Mouse (Mus musculus) forebrain, embryonic 10.5 days (tissue): ENCODE measurements at regions not wholly inside any gene's neighbourhood (a gene's known extent, or its start where the extent isn't known, plus 50 kb on each side); places are given as distances from the start of the nearest gene placed in this dataset.

Source experiments
- DNase-seq: peaks from one replicate; pipeline ENCODE4 v3.0.0-alpha.2; 2017; ENCODE audit warnings: low spot score; ENCODE audit errors: extremely low spot score
- H3K27ac ChIP-seq: fragments of 300-500 bp; sonication (generic); 2 replicates; pipeline ENCODE4 v1.5.1; 2016; ENCODE audit warnings: mild to moderate bottlenecking
- H3K27me3 ChIP-seq: fragments of 300-500 bp; sonication (generic); 2 replicates; pipeline ENCODE4 v1.6.1; 2016; ENCODE audit warnings: mild to moderate bottlenecking; ENCODE audit not compliant: poor library complexity, severe bottlenecking
- H3K36me3 ChIP-seq: fragments of 300-500 bp; sonication (generic); replicated peaks from 2 replicates; pipeline ENCODE4 v1.6.1; 2016; ENCODE audit warnings: mild to moderate bottlenecking, moderate library complexity
- H3K4me1 ChIP-seq: fragments of 300-500 bp; sonication (generic); 2 replicates; pipeline ENCODE4 v1.6.1; 2016
- H3K4me3 ChIP-seq: fragments of 300-500 bp; sonication (generic); 2 replicates; pipeline ENCODE4 v1.5.1; 2016; ENCODE audit warnings: mild to moderate bottlenecking, moderate library complexity
- H3K9me3 ChIP-seq: fragments of 300-500 bp; sonication (generic); 2 replicates; pipeline ENCODE4 v1.6.1; 2016; ENCODE audit warnings: mild to moderate bottlenecking, moderate library complexity
- WGBS: fragments of 180-500 bp; shearing (Covaris S2); methylation state at CpG from one replicate; pipeline ENCODE4 v1.1.7; 2016; 5-methylcytosine and 5-hydroxymethylcytosine counted together

GRCm38 (mm10) chr4:127594081-127594480, 236.1 kb upstream of the Gjb5 start:
- no peak for DNase-seq
- Histone ChIP-seq H3K27ac (no peak overlapping the region), H3K4me1 (peaks cover 10% of the 10 kb centered on the region; the same call in 1 of the 2 replicates), H3K4me3 (no peak overlapping the region), H3K27me3 (no peaks in the 10 kb centered on the region), H3K36me3 (no peaks in the 10 kb centered on the region), H3K9me3 (no peaks in the 10 kb centered on the region)
- WGBS: 92% methylated on average over 8 of the region's 8 CpGs

- no peaks in the 10 kb centered on the region for H3K9me3 ChIP-seq
- no peak overlapping the region for H3K4me3 ChIP-seq
- 64% methylated on average over 3 of the region's 3 CpGs for WGBS
- no peak overlapping the region for H3K27ac ChIP-seq
- no peak for DNase-seq
- H3K27me3 ChIP-seq: no peaks in the 10 kb centered on the region
- peaks cover 10% of the 10 kb centered on the region; the same call in 1 of the 2 replicates for H3K4me1 ChIP-seq
- H3K36me3 ChIP-seq: no peaks in the 10 kb centered on the region
Observed at GRCm38 (mm10) chr4:127591540-127591939, 233.6 kb upstream of the Gjb5 start.

- WGBS: 70% methylated on average over 4 of the region's 4 CpGs
- Histone ChIP-seq H3K36me3 (no peaks in the 10 kb centered on the region), H3K27ac (no peak overlapping the region), H3K9me3 (no peaks in the 10 kb centered on the region), H3K4me3 (no peak overlapping the region), H3K27me3 (no peaks in the 10 kb centered on the region), H3K4me1 (peaks cover 6% of the 10 kb centered on the region; the same call in 1 of the 2 replicates)
- DNase-seq: no peak
Observed at GRCm38 (mm10) chr4:127586822-127587221, 228.8 kb upstream of the Gjb5 start.

GRCm38 (mm10) chr4:127576521-127576920, 218.5 kb upstream of the Gjb5 start:
- H3K27ac ChIP-seq: no peak overlapping the region
- H3K4me3 ChIP-seq: no peak overlapping the region
- no peaks in the 10 kb centered on the region for H3K36me3 ChIP-seq
- no peaks in the 10 kb centered on the region for H3K4me1 ChIP-seq
- H3K27me3 ChIP-seq: no peaks in the 10 kb centered on the region
- H3K9me3 ChIP-seq: no peaks in the 10 kb centered on the region
- DNase-seq: no peak
- 85% methylated on average over 3 of the region's 3 CpGs for WGBS

GRCm38 (mm10) chr4:127562602-127563001, 204.6 kb upstream of the Gjb5 start:
- Histone ChIP-seq H3K27ac (no peak overlapping the region), H3K9me3 (no peaks in the 10 kb centered on the region), H3K4me1 (peaks cover 10% of the 10 kb centered on the region), H3K4me3 (no peak overlapping the region), H3K27me3 (no peaks in the 10 kb centered on the region), H3K36me3 (no peaks in the 10 kb centered on the region)
- no peak for DNase-seq
- 90% methylated on average over 5 of the region's 5 CpGs for WGBS

- Histone ChIP-seq H3K4me1 (peaks cover 10% of the 10 kb centered on the region), H3K27me3 (no peaks in the 10 kb centered on the region), H3K36me3 (no peaks in the 10 kb centered on the region), H3K27ac (no peak overlapping the region), H3K9me3 (no peaks in the 10 kb centered on the region), H3K4me3 (no peak overlapping the region)
- DNase-seq: no peak
- 75% methylated on average over 7 of the region's 7 CpGs for WGBS
Observed at GRCm38 (mm10) chr4:127558572-127558971, 200.6 kb upstream of the Gjb5 start.

- no peak for DNase-seq
- no peak overlapping the region for H3K4me3 ChIP-seq
- H3K4me1 ChIP-seq: no peaks in the 10 kb centered on the region; the same call in 1 of the 2 replicates
- WGBS: 88% methylated on average over 12 of the region's 12 CpGs
- H3K27me3 ChIP-seq: no peaks in the 10 kb centered on the region
- no peaks in the 10 kb centered on the region for H3K9me3 ChIP-seq
- H3K27ac ChIP-seq: no peak overlapping the region
- H3K36me3 ChIP-seq: no peaks in the 10 kb centered on the region
Observed at GRCm38 (mm10) chr4:127552456-127553225, 194.7 kb upstream of the Gjb5 start.

- Histone ChIP-seq H3K4me1 (no peaks in the 10 kb centered on the region; the same call in 1 of the 2 replicates), H3K27ac (no peak overlapping the region), H3K36me3 (no peaks in the 10 kb centered on the region), H3K27me3 (no peaks in the 10 kb centered on the region), H3K4me3 (no peak overlapping the region), H3K9me3 (no peaks in the 10 kb centered on the region)
- DNase-seq: no peak
- 62% methylated on average over 12 of the region's 12 CpGs for WGBS
Observed at GRCm38 (mm10) chr4:127549581-127549980, 191.6 kb upstream of the Gjb5 start.

GRCm38 (mm10) chr4:127549018-127549417, 191.0 kb upstream of the Gjb5 start:
- Histone ChIP-seq H3K36me3 (no peaks in the 10 kb centered on the region), H3K27me3 (no peaks in the 10 kb centered on the region), H3K9me3 (no peaks in the 10 kb centered on the region), H3K4me3 (no peak overlapping the region), H3K4me1 (no peaks in the 10 kb centered on the region; the same call in 1 of the 2 replicates), H3K27ac (no peak overlapping the region)
- 79% methylated on average over 6 of the region's 6 CpGs for WGBS
- no peak for DNase-seq

- WGBS: 94% methylated on average over 6 of the region's 6 CpGs
Observed at GRCm38 (mm10) chr4:127545106-127545505, 187.1 kb upstream of the Gjb5 start.

GRCm38 (mm10) chr4:127543276-127543675, 185.3 kb upstream of the Gjb5 start:
- Histone ChIP-seq H3K27me3 (no peaks in the 10 kb centered on the region), H3K4me1 (no peaks in the 10 kb centered on the region), H3K27ac (no peak overlapping the region), H3K36me3 (no peaks in the 10 kb centered on the region), H3K9me3 (no peaks in the 10 kb centered on the region), H3K4me3 (no peak overlapping the region)
- DNase-seq: no peak
- WGBS: 98% methylated on average over 2 of the region's 2 CpGs

More at GRCm38 (mm10) chr4:127545106-127545505, 187.1 kb upstream of the Gjb5 start:
- no peak overlapping the region for H3K4me3 ChIP-seq
- no peaks in the 10 kb centered on the region for H3K36me3 ChIP-seq
- H3K27ac ChIP-seq: no peak overlapping the region
- no peak for DNase-seq
- no peaks in the 10 kb centered on the region; the same call in 1 of the 2 replicates for H3K4me1 ChIP-seq
- no peaks in the 10 kb centered on the region for H3K27me3 ChIP-seq
- no peaks in the 10 kb centered on the region for H3K9me3 ChIP-seq

- H3K4me1 ChIP-seq: no peaks in the 10 kb centered on the region
- H3K4me3 ChIP-seq: no peak overlapping the region
- H3K27me3 ChIP-seq: no peaks in the 10 kb centered on the region
- no peaks in the 10 kb centered on the region for H3K36me3 ChIP-seq
- DNase-seq: no peak
- 90% methylated on average over 4 of the region's 4 CpGs for WGBS
- no peak overlapping the region for H3K27ac ChIP-seq
- H3K9me3 ChIP-seq: no peaks in the 10 kb centered on the region
Observed at GRCm38 (mm10) chr4:127542771-127543170, 184.8 kb upstream of the Gjb5 start.

GRCm38 (mm10) chr4:127536952-127537351, 179.0 kb upstream of the Gjb5 start:
- 47% methylated on average over 5 of the region's 5 CpGs for WGBS
- Histone ChIP-seq H3K36me3 (no peaks in the 10 kb centered on the region), H3K27me3 (no peaks in the 10 kb centered on the region), H3K4me1 (no peaks in the 10 kb centered on the region), H3K4me3 (no peak overlapping the region), H3K9me3 (no peaks in the 10 kb centered on the region), H3K27ac (no peak overlapping the region)
- DNase-seq: no peak
